ENCODE assay signal across 12 mouse cellular contexts in the genomic region with DNA sequence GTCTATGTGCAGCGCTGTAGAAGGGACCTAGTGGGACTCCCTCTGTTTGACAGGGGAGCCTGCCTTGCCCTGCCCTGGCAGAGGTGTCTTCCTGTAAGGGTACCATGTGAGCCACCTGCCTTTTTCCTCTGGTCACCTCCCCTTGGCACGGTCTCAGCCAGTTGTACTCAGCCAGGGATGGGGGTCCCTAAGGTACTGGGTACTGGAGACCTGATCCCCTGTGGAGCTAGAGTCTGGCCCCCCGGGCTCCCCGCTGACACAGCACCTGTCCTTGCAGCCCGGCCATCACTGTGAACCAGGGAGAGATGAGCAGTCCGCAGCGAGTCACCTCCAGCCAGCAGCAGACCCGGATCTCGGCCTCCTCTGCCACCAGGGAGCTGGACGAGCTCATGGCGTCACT. TPM values are rescaled to one million over a fixed set of nuclear protein-coding genes. Genes with fewer than 3 reads are reported as not detected.
A peak's percentile ranks its signal among the peaks of the same experiment; 100 is the strongest.
DNase-seq lines count a peak whose midpoint lies in the region; ATAC-seq and TF ChIP-seq lines count a peak whose summit lies in the region.
"Had no signal": no experiment of that assay in that cellular context is flagged by ENCODE, and none has a peak within 500 bp of the region (broad histone marks: within the 10 kb centered on the region; RNA-seq: fewer than 3 reads in every experiment).

No protein-coding gene starts in this region.

- H3K36me3 ChIP-seq in heart, embryonic 13.5 days, result peaks cover 74% of the 10 kb centered on the region
- H3K36me3 ChIP-seq in lung, postnatal 0 days (ENCODE audit: insufficient read depth, low read length), result peaks cover 28% of the 10 kb centered on the region; the same call in 1 of the 2 replicates
- peaks cover 59% of the 10 kb centered on the region for H3K36me3 ChIP-seq in embryonic facial prominence, embryonic 15.5 days

- no peaks in the 10 kb centered on the region for H3K27me3 ChIP-seq in heart, embryonic 13.5 days (replicated peaks)
- H3K27me3 ChIP-seq in lung, postnatal 0 days (replicated peaks; ENCODE audit: insufficient read depth, low read length), result no peaks in the 10 kb centered on the region
- H3K27me3 ChIP-seq in embryonic facial prominence, embryonic 15.5 days, result no peaks in the 10 kb centered on the region
- H3K27me3 ChIP-seq: liver, embryonic 15.5 days; Patski had no signal

- ATAC-seq in heart, embryonic 13.5 days (ENCODE audit: extremely low read depth, insufficient number of reproducible peaks, low FRiP score, low TSS enrichment), result no peak
- no peak for ATAC-seq in lung, postnatal 0 days
- ATAC-seq in embryonic facial prominence, embryonic 15.5 days (ENCODE audit: insufficient number of reproducible peaks, low FRiP score, low TSS enrichment, low read depth), result no peak
- ATAC-seq: Patski had no signal

- no peak for TF ChIP-seq EP300 in lung, postnatal 0 days (IDR thresholded peaks at IDR 0.05)

- no peak overlapping the region for H3K4me3 ChIP-seq in heart, embryonic 13.5 days
- no peak overlapping the region for H3K4me3 ChIP-seq in lung, postnatal 0 days (ENCODE audit: low read depth, low read length)
- no peak overlapping the region for H3K4me3 ChIP-seq in embryonic facial prominence, embryonic 15.5 days (replicated peaks)
- H3K4me3 ChIP-seq: liver, embryonic 15.5 days had no signal

- peaks cover 44% of the 10 kb centered on the region for H3K4me1 ChIP-seq in heart, embryonic 13.5 days
- peaks cover 14% of the 10 kb centered on the region for H3K4me1 ChIP-seq in lung, postnatal 0 days (ENCODE audit: insufficient read depth, low read depth, low read length)
- H3K4me1 ChIP-seq in embryonic facial prominence, embryonic 15.5 days, result peaks cover 54% of the 10 kb centered on the region

- no peak overlapping the region for H3K4me2 ChIP-seq in heart, embryonic 13.5 days
- no peak overlapping the region for H3K4me2 ChIP-seq in lung, postnatal 0 days (replicated peaks; ENCODE audit: low read depth, low read length)
- no peak overlapping the region for H3K4me2 ChIP-seq in embryonic facial prominence, embryonic 15.5 days (replicated peaks)
- H3K4me2 ChIP-seq: liver, embryonic 15.5 days had no signal

- H3K9ac ChIP-seq in heart, embryonic 13.5 days, result peak overlapping the region; percentile 33
- no peak overlapping the region for H3K9ac ChIP-seq in lung, postnatal 0 days (replicated peaks; ENCODE audit: low read depth)
- no peak overlapping the region for H3K9ac ChIP-seq in embryonic facial prominence, embryonic 15.5 days
- H3K9ac ChIP-seq: liver, embryonic 15.5 days had no signal

- H3K27ac ChIP-seq in heart, embryonic 13.5 days (replicated peaks), result 0 out of 2 replicates have a peak overlapping the region, but pooled peaks have one; percentile 12
- peak overlapping the region; percentile 40; the same call in 1 of the 2 replicates for H3K27ac ChIP-seq in lung, postnatal 0 days (ENCODE audit: low read length)
- H3K27ac ChIP-seq in embryonic facial prominence, embryonic 15.5 days (replicated peaks), result 0 out of 2 replicates have a peak overlapping the region, but pooled peaks have one; percentile 58
- H3K27ac ChIP-seq: liver, embryonic 15.5 days had no signal

- 68% methylated on average over 11 of the region's 11 CpGs for WGBS in heart, embryonic 13.5 days
- 76% methylated on average over 11 of the region's 11 CpGs for WGBS in lung, postnatal 0 days
- 58% methylated on average over 11 of the region's 11 CpGs for WGBS in embryonic facial prominence, embryonic 15.5 days

- no peak for TF ChIP-seq CTCF in lung, postnatal 0 days (IDR thresholded peaks at IDR 0.05)

- no peaks in the 10 kb centered on the region for H3K9me3 ChIP-seq in heart, embryonic 13.5 days
- H3K9me3 ChIP-seq in lung, postnatal 0 days (ENCODE audit: low read length), result no peaks in the 10 kb centered on the region
- no peaks in the 10 kb centered on the region for H3K9me3 ChIP-seq in embryonic facial prominence, embryonic 15.5 days (replicated peaks)
- H3K9me3 ChIP-seq: liver, embryonic 15.5 days had no signal

- no peak for DNase-seq in heart, postnatal 4 days
- no peak for DNase-seq in lung, postnatal 0 days (ENCODE audit: low spot score)
- no peak for DNase-seq in lung, postnatal 4 days
- DNase-seq in cerebellum, adult 8-10 months, result peak; percentile 71
- DNase-seq in urinary bladder, postnatal 25 days (ENCODE audit: low spot score), result no peak
- DNase-seq: adrenal gland, adult 2 months; right cerebral cortex, postnatal 25 days; thymus, postnatal 4 days had no signal

RNA-seq across cellular contexts. Expression of gene Rplp0, which starts 12.7 kb away (rescaled TPM):
- 1,009 and 1,125 TPM in 2 replicates for polyA plus RNA-seq in heart, embryonic 13.5 days (2015; fragmentation: Nextera tagmentation; extraction: Ambion mirVana)
- total RNA-seq in heart, postnatal 4 days (2021), result 100 to 1,000 TPM; 852 to 919 TPM
- 937 and 987 TPM in 2 replicates for polyA plus RNA-seq in lung, postnatal 0 days (2015; fragmentation: Nextera tagmentation; extraction: Ambion mirVana)
- 1,780 and 1,815 TPM in 2 replicates for polyA plus RNA-seq in embryonic facial prominence, embryonic 15.5 days (2015; fragmentation: Nextera tagmentation; extraction: Ambion mirVana)

RNA-seq across cellular contexts. Expression of gene Gcn1l1, which starts 18.5 kb away (rescaled TPM):
- polyA plus RNA-seq in heart, embryonic 13.5 days (2015; fragmentation: Nextera tagmentation; extraction: Ambion mirVana), result 24.6 and 26.7 TPM in 2 replicates
- 10 to 100 TPM; 52.7 to 56.7 TPM for total RNA-seq in heart, postnatal 4 days (2021)
- 13.1 and 14.5 TPM in 2 replicates for polyA plus RNA-seq in lung, postnatal 0 days (2015; fragmentation: Nextera tagmentation; extraction: Ambion mirVana)
- 36.2 and 36.4 TPM in 2 replicates for polyA plus RNA-seq in embryonic facial prominence, embryonic 15.5 days (2015; fragmentation: Nextera tagmentation; extraction: Ambion mirVana)

RNA-seq across cellular contexts. Expression of gene Pxn, which starts 40.1 kb away (rescaled TPM):
- 29.7 and 31.7 TPM in 2 replicates for polyA plus RNA-seq in heart, embryonic 13.5 days (2015; fragmentation: Nextera tagmentation; extraction: Ambion mirVana)
- 10 to 100 TPM; 62.9 to 66.0 TPM for total RNA-seq in heart, postnatal 4 days (2021)
- 56.4 and 59.3 TPM in 2 replicates for polyA plus RNA-seq in lung, postnatal 0 days (2015; fragmentation: Nextera tagmentation; extraction: Ambion mirVana)
- 51.5 and 52.8 TPM in 2 replicates for polyA plus RNA-seq in embryonic facial prominence, embryonic 15.5 days (2015; fragmentation: Nextera tagmentation; extraction: Ambion mirVana)
